Mouse (Mus musculus) CH12.LX (cell line): ENCODE data around the gene Gmpr.

Source experiments
- CHD1 ChIP-seq: IDR thresholded peaks from 2 replicates; pipeline ENCODE4 v1.6.1; 2012; ENCODE audit warnings: low read depth, low read length, improper control_type of control experiment, inconsistent platforms
- CTCF ChIP-seq, 2 experiments: IDR thresholded peaks in 1 of 2; conservative IDR thresholded peaks in 1 of 2; 2 replicates each; pipeline ENCODE4 v1.5.1; 2011 to 2012; ENCODE audit warnings: low read depth in 2 of 2, low read length in 2 of 2, improper control_type of control experiment in 1 of 2, inconsistent platforms in 1 of 2, mild to moderate bottlenecking in 1 of 2, moderate library complexity in 1 of 2
- EP300 ChIP-seq: IDR thresholded peaks from 2 replicates; pipeline ENCODE4 v1.6.1; 2011; ENCODE audit warnings: low read length, improper control_type of control experiment
- ETS1 ChIP-seq: conservative IDR thresholded peaks from 2 replicates; pipeline ENCODE4 v1.6.1; 2012; ENCODE audit warnings: low read depth, mild to moderate bottlenecking, inconsistent platforms, low read length, improper control_type of control experiment, moderate library complexity
- HCFC1 ChIP-seq: IDR thresholded peaks from 2 replicates; pipeline ENCODE4 v1.6.1; 2012; ENCODE audit warnings: low read depth, mild to moderate bottlenecking, inconsistent platforms, low read length, improper control_type of control experiment
- MEF2A ChIP-seq: IDR thresholded peaks from 2 replicates; pipeline ENCODE4 v1.6.1; 2014; ENCODE audit warnings: low read depth, mild to moderate bottlenecking, inconsistent platforms, low read length, improper control_type of control experiment, borderline replicate concordance
- POLR2A ChIP-seq: IDR thresholded peaks from 2 replicates; pipeline ENCODE4 v1.6.1; 2011; ENCODE audit warnings: low read depth, mild to moderate bottlenecking, improper control_type of control experiment, low read length
- POLR2AphosphoS2 ChIP-seq: IDR thresholded peaks from 2 replicates; pipeline ENCODE4 v1.6.1; 2011; ENCODE audit warnings: low read depth, low read length, improper control_type of control experiment
- TCF12 ChIP-seq: IDR thresholded peaks from 2 replicates; pipeline ENCODE4 v1.6.1; 2014; ENCODE audit warnings: low read depth, mild to moderate bottlenecking, inconsistent platforms, low read length, improper control_type of control experiment
- UBTF ChIP-seq: IDR thresholded peaks from 2 replicates; pipeline ENCODE4 v1.6.1; 2012; ENCODE audit warnings: low read depth, mild to moderate bottlenecking, inconsistent platforms, low read length, improper control_type of control experiment, moderate library complexity
- ZMIZ1 ChIP-seq: IDR thresholded peaks from 2 replicates; pipeline ENCODE4 v1.6.1; 2012; ENCODE audit warnings: low read depth, mild to moderate bottlenecking, inconsistent platforms, low read length, improper control_type of control experiment

DNA sequence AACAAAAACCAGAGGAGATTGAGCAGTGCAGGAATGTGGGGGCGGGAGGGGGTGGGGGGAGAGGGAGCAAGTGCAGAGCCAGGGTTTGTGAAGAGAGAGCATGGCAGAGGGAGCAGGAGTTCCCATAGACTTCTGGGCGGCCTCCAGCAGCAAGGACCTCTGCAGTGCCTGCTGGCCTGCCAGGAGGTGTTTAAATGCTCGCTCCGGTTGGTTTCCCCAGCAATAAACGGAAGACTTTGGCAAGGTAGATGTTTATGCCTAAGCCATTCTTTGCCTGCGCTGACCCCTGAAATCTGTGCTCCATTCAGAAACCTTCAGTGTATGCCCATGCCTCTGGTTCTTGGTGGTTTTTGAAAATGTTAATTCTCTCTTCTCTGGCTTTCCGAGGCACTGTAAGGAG lies 19.0 kb downstream of the Gmpr start:
- TF ChIP-seq CTCF (conservative IDR thresholded peaks at IDR 0.05 in 1 of 2, IDR thresholded peaks at IDR 0.05 in 1 of 2; ENCODE audit: low read depth in 2 of 2, low read length in 2 of 2) (no peak), POLR2A (no peak), ETS1 (no peak), EP300 (no peak), CHD1 (no peak), POLR2AphosphoS2 (no peak), TCF12 (no peak), MEF2A (no peak), UBTF (no peak), ZMIZ1 (no peak), HCFC1 (no peak)
